Mouse (Mus musculus) C2C12 (cell line): ENCODE measurements at regions not wholly inside any gene's neighbourhood (a gene's known extent, or its start where the extent isn't known, plus 50 kb on each side); places are given as distances from the start of the nearest gene placed in this dataset.

Experiments used
- CTCF ChIP-seq: IDR thresholded peaks from one replicate; pipeline ENCODE4 v1.5.1; 2011; ENCODE audit not compliant: control insufficient read depth, insufficient read depth, insufficient read length
- MYOD1 ChIP-seq: IDR thresholded peaks from one replicate; pipeline ENCODE4 v1.6.1; 2011; ENCODE audit warnings: low read depth; ENCODE audit not compliant: control insufficient read depth, insufficient read length

DNA sequence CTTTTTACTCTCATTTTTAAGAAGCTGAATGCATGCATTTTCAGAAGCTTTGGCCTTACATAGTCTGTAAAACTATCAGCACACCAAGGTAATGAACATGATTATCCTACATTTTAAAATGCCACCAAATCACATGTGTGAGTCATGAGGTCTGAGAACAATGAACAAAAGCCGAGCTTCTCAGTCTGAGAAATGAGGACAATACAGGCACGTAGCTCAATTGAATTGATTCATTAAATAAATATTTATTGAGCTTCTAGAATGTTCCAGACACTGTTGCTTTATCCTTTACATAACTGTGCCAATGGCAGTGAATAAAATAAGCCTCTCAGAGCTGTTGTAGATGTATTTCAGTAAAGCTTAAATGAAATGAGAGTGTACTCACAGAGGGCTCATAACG lies 154.0 kb upstream of the Bdnf start:
- TF ChIP-seq CTCF (no peak), MYOD1 (no peak)
